Mouse (Mus musculus) heart, postnatal 10 days (tissue): ENCODE measurements at regions not wholly inside any gene's neighbourhood (a gene's known extent, or its start where the extent isn't known, plus 50 kb on each side); places are given as distances from the start of the nearest gene placed in this dataset.

ENCODE experiments used
- DNase-seq, 2 experiments: peaks; one replicate each; pipeline ENCODE4 v3.0.0; 2021
- intact Hi-C: fragments of 180-260 bp; cut with DNase I; formaldehyde crosslinking; loops from one replicate; pipeline ENCODE4 v1.15.1; 2025

DNA sequence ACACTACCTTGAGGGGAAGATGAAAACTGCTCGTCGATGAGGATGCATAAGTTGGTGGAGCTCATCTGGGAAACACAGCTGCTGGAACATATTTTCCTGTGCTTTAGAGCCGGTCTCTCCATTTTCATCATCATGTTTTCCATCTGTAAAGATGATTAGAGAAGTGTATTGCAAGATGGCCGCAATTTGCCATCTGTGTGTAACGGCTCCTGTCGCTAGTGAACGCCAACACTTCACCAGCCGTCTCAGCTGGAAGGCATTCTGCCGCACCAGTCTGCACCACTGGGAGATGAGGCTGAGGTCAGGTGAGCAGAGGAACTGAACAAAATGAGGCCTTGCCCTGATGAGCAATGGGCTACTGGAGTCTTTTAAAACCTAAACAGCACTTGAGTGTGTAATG, 57.4 kb downstream of the Gm21962 start:
- intact Hi-C loops, result no loop called here
- DNase-seq, result no peak

- intact Hi-C loops, result no loop called here
- DNase-seq, result no peak
Observed at GRCm38 (mm10) chr3:137729421-137729820, 58.1 kb downstream of the Gm21962 start.

DNA sequence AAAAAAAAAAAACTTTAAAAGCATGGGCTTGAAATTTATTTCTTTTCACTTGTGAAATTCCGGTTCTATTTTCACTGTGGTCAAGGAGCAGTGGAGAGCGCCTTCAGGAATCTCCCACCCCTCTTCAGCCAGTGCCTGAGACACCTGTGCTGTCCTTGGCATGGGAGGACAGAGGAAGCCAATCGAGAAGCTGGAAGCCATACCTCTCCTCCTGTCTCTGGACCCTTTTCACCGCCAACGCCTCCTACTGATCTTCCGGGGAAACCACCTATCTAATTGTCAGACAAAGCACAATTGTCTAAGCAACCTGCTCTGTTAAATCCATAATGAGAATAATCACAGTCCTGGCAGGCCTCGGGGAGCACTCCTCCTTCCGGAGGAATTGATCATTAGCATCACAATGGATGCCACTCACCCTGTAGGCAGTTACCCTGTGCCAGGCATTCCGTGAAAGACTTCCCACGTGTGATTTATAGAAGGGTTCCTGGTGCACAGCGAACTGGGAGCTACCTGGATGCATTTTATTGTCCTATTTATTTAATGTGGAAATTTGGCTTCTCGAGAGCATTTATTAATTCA, 66.0 kb downstream of the Gm21962 start:
- DNase-seq, result no peak
- intact Hi-C loops, result no loop called here

GRCm38 (mm10) chr3:137741528-137741927, 70.2 kb downstream of the Gm21962 start:
- intact Hi-C loops, result no loop called here

DNA sequence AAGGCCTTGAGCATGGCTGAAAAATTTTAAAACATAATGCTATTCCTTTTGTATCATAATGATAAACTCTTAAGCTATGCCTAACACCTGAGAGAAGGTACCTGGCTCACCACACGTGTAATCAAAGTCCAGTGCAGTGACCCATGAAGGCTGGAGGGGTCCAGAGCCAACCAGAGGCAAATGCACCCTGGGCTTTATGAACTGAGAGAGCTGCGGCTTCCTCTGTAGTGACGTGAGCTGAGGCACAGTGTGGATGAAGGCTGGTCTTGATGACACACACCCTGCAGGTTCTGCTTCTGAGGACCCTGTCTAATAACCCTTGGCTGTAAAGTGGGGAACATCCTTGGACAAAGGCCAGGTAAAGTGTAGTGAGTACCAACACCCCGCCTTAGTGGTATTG, 70.8 kb downstream of the Gm21962 start:
- DNase-seq, result no peak
- intact Hi-C loops, result no loop called here

More at GRCm38 (mm10) chr3:137741528-137741927, 70.2 kb downstream of the Gm21962 start:
- no peak for DNase-seq

DNA sequence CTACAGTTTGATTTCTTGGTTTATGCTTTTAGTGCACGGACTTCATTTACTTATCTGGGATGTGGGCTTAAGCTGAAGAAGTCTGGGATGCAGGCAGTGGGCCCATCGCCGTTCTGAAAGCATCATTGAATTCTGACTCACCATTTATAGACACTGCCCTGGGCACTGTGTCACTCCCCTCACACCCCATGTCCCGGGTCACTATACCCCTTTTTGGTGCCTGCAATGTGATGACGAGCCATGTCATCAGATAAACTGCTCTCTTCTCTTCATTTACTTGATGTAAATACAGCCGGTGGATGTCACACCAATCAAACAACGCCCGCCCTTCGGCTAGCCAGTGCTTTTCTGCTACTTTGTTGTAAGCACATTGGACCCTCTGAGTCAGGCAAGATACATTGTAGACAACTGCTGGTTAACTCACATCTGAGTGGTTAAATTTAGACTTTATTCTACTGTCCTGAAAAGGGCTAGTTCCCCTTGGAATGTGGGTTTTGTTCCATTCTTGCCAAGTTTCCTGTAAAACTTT, 80.5 kb downstream of the Gm21962 start:
- intact Hi-C loops, result loop anchor here (2.0 to 10.0 kb wide), 4 partner anchors 333 to 1865 kb away; no protein-coding TSS in a partner anchor
- DNase-seq, result no peak

DNA sequence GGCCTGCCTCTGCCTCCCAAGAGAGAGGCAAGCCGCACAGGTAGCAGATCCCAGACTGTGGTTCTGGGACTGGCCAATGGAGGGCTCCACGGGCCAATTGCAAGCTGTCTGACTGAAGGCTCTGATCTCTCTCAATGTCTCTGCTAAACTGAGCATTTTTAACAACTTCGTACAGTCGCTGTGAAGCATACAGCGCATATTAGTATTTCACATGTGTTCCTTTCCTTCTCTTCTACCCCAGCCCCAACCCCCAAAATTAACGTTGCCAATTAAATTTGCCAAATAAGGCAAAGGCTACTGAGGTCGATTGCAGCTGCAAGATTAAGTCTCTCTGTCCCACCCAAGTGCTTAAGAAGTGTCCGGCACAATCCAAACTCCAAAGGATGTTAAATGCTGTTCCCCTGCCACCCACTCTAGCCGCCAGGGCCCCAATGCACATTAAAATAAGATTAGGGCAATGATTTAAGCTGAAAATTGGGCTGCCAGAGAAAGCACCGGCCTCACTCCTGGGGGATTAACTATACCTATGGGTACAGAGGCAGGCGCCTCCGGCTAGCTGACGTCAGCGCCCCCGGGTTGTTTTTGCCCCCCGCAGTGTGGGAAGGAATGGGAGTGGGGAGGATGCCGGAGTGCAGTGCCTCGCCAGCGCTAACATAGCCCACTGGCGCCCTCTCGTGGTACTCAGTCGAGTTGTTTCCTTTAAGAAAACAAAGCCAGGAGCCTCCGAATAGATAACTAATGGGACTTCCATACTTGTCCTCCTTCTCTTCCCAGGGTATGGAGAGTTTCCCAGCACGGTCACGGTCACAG, 81.3 kb downstream of the Gm21962 start:
- intact Hi-C loops, result loop anchor here (2.0 to 10.0 kb wide), 4 partner anchors 334 to 1866 kb away; no protein-coding TSS in a partner anchor
- DNase-seq, result peak; percentile 81 to 86

- intact Hi-C loops, result loop anchor here (2.0 to 10.0 kb wide), 4 partner anchors 334 to 1866 kb away; no protein-coding TSS in a partner anchor
- DNase-seq, result no peak
Observed at GRCm38 (mm10) chr3:137753257-137753654, 81.9 kb downstream of the Gm21962 start.

DNA sequence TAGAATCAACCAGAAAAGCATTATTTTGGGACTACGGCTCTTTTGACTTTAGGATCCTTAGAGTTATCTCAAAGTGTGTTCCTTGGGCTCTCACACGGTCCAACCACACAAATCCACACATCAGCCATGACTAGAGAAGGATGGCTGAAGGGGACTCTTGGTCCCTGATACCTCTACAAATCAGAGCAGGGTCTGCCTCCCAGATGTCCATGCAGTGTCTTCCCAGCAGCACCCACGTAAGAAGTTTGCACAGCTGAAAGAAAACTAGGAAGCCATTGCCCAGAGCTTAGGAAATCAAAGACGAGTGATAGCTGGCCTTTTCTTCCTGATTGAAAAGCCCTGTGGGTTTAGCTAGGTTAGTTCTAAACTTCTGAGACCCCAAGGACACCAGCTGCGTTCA, 84.1 kb downstream of the Gm21962 start:
- DNase-seq, result no peak
- intact Hi-C loops, result loop anchor here (10.0 kb wide), 1 partner anchor 1091 kb away; no protein-coding TSS in a partner anchor

DNA sequence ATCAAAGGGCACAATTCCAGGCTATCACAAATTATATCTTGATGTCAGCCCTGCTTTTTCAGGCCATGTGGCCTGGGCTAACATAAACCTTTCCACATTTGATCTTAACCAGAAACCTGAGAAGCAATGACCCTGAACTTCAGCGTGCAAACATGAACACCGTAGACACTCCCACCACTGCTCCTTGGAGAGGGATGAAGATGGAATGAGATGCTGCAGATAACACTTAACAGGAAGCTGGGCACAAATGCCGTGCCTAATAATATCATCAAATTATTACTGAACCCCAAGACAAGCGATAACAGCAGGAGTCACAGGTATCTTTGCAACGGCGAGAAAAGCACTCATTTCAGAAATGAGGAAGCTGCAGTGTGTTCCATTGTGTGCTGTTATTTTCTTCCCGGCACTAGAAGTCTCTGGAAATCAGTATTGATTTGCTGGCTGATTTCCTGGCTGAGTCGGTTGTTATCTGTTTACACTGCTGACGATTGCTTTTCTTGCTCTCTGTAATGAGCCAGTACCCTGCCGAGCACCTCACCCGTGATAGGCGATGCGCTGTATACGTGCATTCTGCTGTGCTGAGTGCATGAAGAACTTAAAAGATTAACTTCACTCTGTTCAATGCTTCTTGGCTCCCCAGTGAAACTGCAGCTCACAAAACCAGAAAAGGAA, 91.0 kb downstream of the Gm21962 start:
- intact Hi-C loops, result no loop called here
- DNase-seq, result no peak

DNA sequence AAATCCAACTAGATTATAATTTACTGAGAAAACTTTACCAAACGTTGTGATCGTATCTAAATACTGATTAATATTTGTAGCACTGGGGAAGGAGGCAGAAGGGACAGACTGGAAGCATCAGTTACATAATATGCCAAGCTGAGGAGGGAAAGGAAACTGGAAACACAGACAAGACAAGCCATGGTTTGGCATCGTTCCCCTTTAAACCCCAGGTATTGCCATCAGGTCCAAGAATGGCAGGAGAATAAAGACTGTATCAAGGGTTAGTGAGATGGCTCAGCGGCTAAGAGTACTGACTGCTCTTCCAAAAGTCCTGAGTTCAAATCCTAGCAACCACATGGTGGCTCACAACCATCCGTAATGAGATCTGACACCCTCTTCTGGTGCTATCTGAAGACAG, 92.1 kb downstream of the Gm21962 start:
- intact Hi-C loops, result no loop called here
- no peak for DNase-seq

DNA sequence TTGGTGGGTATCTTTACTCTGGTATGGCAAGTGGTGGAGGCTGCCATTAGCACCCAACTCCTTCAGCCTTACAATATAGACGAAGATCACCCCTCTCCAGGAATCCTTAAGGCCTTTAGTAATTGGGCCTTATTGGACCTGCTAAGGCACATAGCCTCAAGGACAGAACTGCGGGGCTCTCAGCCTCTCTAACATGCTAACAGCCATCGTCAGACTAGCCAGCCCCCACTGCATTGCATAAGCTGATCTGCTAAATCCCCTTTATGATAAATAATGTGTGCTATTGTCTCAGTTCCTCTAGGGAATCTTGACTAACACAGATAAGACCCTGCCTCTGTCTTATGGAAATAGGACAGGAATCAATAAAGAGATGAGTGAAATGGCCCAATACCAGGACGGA, 95.7 kb upstream of the H2afz start:
- intact Hi-C loops, result no loop called here
- DNase-seq, result no peak

DNA sequence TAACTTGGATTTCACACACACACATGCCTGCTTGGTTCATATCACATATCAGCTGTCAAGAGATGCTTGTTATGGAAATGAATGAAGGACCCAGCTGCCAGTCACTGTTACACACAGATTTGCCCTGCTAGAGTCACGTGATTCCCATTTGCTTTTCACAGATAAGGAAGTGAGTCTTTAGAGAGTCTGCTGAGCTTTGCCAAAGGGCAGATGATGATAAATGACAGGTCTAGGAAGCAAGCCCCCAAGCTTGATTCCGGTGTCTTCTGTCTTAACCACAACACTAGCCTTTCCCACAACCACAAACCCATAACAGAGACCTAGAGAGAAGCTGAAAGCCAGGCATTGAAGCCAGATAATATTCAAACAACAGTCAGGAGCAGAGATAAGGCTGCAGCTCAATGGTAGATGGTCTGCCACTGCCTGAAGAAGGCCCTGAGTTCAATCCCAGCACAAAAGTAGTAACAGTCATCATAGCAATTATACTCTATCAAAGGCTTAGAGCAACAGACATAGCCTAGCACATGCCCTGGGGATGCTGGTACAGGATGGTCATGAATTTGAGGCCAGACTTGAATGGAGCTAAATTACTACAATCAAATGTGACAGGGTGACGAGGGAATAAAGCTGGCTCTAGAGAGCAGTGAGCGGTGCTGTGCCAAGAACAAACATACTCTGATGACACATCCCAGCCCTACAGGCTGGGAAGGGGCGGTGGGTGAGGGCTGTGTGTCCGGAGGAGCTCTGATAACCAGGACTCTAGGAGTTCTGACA, 89.0 kb upstream of the H2afz start:
- intact Hi-C loops, result loop anchor here (5.0 to 10.0 kb wide), 2 partner anchors 42 to 140 kb away; partner anchors contain the start of gene Lamtor3
- no peak for DNase-seq

DNA sequence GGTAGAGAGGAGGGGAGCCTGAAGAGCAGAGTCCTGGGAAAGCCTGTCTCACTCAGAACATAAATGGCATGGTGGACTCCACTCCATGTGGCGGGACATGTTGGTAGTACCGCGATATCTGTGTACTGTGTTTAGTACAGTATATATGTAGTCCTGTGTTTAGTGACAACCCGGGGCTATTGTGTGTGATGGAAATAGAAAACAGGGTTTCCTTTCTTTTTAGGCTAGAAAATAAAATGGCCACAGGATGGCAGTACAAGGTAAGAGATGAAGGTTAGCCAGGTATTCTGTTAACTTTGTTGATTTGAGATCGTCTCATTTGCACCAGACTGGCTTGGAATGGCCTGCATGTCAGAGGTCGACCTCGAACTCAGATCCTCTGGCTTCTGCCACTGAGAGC, 86.2 kb upstream of the H2afz start:
- intact Hi-C loops, result loop anchor here (1.0 to 10.0 kb wide), 4 partner anchors 39 to 367 kb away; partner anchors contain the start of gene Lamtor3
- peak; percentile 46 to 74 for DNase-seq

- intact Hi-C loops, result no loop called here
- DNase-seq, result no peak
Observed at GRCm38 (mm10) chr3:137780029-137780428, 84.3 kb upstream of the H2afz start.

GRCm38 (mm10) chr3:137782836-137783235, 81.5 kb upstream of the H2afz start:
- intact Hi-C loops, result no loop called here

DNA sequence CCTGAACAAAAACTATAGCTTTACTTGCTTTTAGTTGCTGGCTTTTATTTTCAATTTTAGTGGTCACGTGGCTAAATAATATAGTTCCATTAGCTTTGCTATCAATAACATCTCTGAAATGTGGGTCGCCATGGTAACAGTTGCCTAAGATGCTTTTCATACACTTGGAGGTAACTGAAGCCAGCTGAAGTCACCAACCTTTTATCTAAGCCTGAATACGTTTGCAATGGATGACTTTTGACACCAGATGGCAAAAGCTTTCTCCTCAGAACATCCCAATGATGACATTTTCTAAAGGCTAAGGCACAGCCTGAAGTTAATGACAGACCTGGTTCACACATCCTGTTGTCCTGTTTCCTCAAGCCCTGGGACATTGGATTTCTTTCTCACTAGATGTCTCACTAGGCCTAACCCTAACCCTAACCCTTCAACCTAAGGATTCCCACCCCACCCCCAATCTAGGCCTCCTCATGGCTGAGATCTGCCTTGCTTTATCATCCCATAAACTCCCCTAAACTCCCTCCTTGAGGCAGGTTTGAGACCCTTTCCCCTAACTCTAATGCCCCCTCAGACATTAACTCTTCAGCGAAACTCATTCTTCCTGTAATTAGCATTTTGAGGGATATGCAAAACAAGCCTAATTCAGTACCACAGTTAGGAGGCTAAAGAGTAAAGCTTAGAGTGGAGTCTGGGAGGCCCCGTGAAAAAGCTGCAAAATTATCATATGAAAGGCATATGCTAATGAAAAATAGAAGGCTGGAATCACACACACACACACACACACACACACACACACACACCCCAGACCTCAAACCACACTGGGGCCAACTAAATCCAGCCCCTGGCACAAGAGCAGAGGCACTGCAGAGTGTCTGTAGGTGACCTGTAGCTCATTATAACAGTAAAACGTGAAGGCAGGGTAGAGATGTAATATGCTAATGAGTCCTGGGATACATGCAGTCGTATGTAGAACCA, 80.1 kb upstream of the H2afz start:
- no peak for DNase-seq
- intact Hi-C loops, result no loop called here

More at GRCm38 (mm10) chr3:137782836-137783235, 81.5 kb upstream of the H2afz start:
- no peak for DNase-seq

DNA sequence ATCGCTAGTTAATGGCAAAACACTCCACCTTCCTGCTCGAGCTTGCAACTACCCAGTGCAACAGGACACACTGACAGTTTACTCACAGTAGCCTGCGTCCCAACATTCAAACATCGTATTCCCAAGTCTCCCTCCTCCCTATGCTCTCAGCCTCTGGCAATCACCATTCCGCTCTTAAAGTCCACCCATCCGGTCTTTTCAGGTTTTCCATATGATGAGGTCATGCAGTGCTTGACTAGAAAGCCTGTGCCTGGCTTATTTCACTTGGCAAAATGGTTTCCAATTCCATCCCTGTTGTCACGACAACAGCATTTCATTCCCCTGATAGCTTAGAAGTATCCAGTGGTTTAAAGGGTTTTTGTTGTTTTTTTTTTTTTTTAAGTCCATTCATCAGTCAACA, 79.1 kb upstream of the H2afz start:
- intact Hi-C loops, result no loop called here
- peak; percentile 23 to 33 for DNase-seq

DNA sequence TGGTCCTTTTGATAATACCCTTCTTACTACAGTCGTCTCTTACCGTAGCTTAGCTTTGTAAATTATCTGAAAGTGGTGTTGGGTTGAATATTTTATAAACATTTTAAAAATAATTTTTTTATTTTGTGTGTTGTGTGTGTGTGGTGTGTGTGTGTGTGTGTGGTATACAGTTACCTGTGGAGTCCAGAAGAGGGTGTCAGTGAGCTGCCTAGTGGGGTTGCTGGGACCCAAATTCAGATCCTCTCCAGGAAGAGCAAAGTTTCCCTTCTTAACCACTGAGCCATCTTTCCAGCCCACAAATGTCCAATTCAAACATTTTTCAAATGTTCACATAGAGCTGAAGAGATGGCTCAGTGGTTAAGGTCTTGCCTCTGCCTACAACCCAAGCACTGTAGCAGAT, 78.4 kb upstream of the H2afz start:
- DNase-seq, result no peak
- intact Hi-C loops, result no loop called here
